Mouse (Mus musculus) erythroid progenitor cell, adult 5-6 weeks (primary cell): ENCODE measurements around the gene Fetub. TPM values are rescaled to one million over a fixed set of nuclear protein-coding genes. Genes with fewer than 3 reads are reported as not detected.

Experiments used
- ATAC-seq: replicated peaks from 2 replicates; pipeline ENCODE4 v1.8.0; 2016; ENCODE audit warnings: moderate number of reproducible peaks, mild to moderate bottlenecking, moderate TSS enrichment, inconsistent platforms; ENCODE audit not compliant: poor library complexity, low FRiP score, severe bottlenecking
- total RNA-seq, 2 experiments: library from RNA; stranded (forward) in 1 of 2; stranded (reverse) in 1 of 2; fragments of 150-400 nt in 1 of 2; fragments of 186-747, 209-891 nt in 1 of 2; gene quantifications; 2 replicates each; pipeline versions ENCODE4 v1.2.3 to v1.2.4; 2015 to 2017; ENCODE audit warnings: low replicate concordance in 2 of 2

Fetub gene
- not detected in 2 replicates for total RNA-seq (2015; ENCODE audit: low replicate concordance)
- not detected in 2 replicates for total RNA-seq (2017; ENCODE audit: low replicate concordance)

- ATAC-seq = no peak
Measured at GRCm38 (mm10) chr16:22918034-22918433, at the start of gene Fetub. TSS of gene Fetub (plus strand) at chr16:22918334.

GRCm38 (mm10) chr16:22872397-22872796 is 45.7 kb upstream of the Fetub start:
- no peak for ATAC-seq

GRCm38 (mm10) chr16:22873369-22873768 is 44.8 kb upstream of the Fetub start:
- no peak for ATAC-seq

- no peak for ATAC-seq
Measured at GRCm38 (mm10) chr16:22876218-22877043, 41.7 kb upstream of the Fetub start.

GRCm38 (mm10) chr16:22877660-22878390 is 40.3 kb upstream of the Fetub start:
- ATAC-seq = no peak

GRCm38 (mm10) chr16:22878716-22879115 is 39.4 kb upstream of the Fetub start:
- ATAC-seq = no peak

- ATAC-seq = no peak
Measured at GRCm38 (mm10) chr16:22879945-22880595, 38.1 kb upstream of the Fetub start.

GRCm38 (mm10) chr16:22880900-22881299 is 37.2 kb upstream of the Fetub start:
- no peak for ATAC-seq

- ATAC-seq = no peak
Measured at GRCm38 (mm10) chr16:22881487-22881886, 36.6 kb upstream of the Fetub start.

- no peak for ATAC-seq
Measured at GRCm38 (mm10) chr16:22883441-22883840, 34.7 kb upstream of the Fetub start.

- no peak for ATAC-seq
Measured at GRCm38 (mm10) chr16:22885356-22885755, 32.8 kb upstream of the Fetub start.

- no peak for ATAC-seq
Measured at GRCm38 (mm10) chr16:22886726-22887125, 31.4 kb upstream of the Fetub start.

GRCm38 (mm10) chr16:22888835-22889234 is 29.3 kb upstream of the Fetub start:
- no peak for ATAC-seq

- no peak for ATAC-seq
Measured at GRCm38 (mm10) chr16:22889716-22890115, 28.4 kb upstream of the Fetub start.

GRCm38 (mm10) chr16:22890683-22891510 is 27.2 kb upstream of the Fetub start, which contains the start of gene Ahsg:
TSS of gene Ahsg (plus strand) at chr16:22891277.
- no peak for ATAC-seq

- ATAC-seq = no peak
Measured at GRCm38 (mm10) chr16:22891733-22892154, 26.4 kb upstream of the Fetub start.

- ATAC-seq = no peak
Measured at GRCm38 (mm10) chr16:22894095-22894494, 24.0 kb upstream of the Fetub start.

- no peak for ATAC-seq
Measured at GRCm38 (mm10) chr16:22896618-22897017, 21.5 kb upstream of the Fetub start.

- no peak for ATAC-seq
Measured at GRCm38 (mm10) chr16:22899346-22899745, 18.8 kb upstream of the Fetub start.
